22 mouse cellular contexts compared by ENCODE assay signal in the genomic region with DNA sequence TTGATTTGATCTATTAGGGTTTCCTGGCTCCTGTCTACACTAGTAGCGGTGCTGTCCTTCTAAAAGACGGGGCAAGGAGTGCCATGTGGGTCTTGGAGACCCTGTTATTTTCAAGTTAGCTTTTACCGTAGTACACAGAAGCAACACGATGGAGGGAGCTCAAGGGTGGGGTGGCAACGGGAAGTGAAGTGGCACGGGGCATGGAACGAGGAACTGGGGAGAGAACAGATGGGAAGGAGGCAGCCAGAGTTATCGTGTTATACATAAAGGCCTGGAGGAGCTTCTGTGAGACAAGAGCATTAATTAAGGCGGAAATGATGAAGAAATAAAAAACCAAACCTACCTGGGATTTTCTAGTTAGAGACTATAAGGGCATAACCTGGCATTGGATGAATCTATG. TPM values are rescaled to one million over a fixed set of nuclear protein-coding genes. Genes with fewer than 3 reads are reported as not detected.
DNase-seq lines count a peak whose midpoint lies in the region; ATAC-seq and TF ChIP-seq lines count a peak whose summit lies in the region.
"Had no signal": no experiment of that assay in that cellular context is flagged by ENCODE, and none has a peak within 500 bp of the region (broad histone marks: within the 10 kb centered on the region; RNA-seq: fewer than 3 reads in every experiment).

No protein-coding gene starts in this region.

- peak; percentile 55 for DNase-seq in cerebellum, adult 9-10 months
- no peak for DNase-seq in cerebellum, adult 8-10 months
- DNase-seq in cerebellum, adult 9-11 months, result peak; percentile 54
- no peak for DNase-seq in embryo, embryonic 10.5 days (ENCODE audit: low spot score)
- DNase-seq: adrenal gland, postnatal 25 days; embryo, embryonic 11 days; gastrocnemius, adult 2 months; heart, postnatal 4 days; kidney, adult 11 months; kidney, postnatal 4 days; liver, embryonic 13.5 days; lung, adult 2 months; lung, postnatal 14 days; midbrain, embryonic 14.5 days had no signal

- peaks cover 33% of the 10 kb centered on the region for H3K4me1 ChIP-seq in bone marrow macrophage, adult 2 months (ENCODE audit: control insufficient read depth, insufficient read depth, low read length)
- H3K4me1 ChIP-seq: forebrain, embryonic 12.5 days; liver, embryonic 13.5 days had no signal

- no peak for TF ChIP-seq CTCF in bone marrow macrophage, adult 2 months (IDR thresholded peaks at IDR 0.05; ENCODE audit: low read depth, low read length)

- H3K27ac ChIP-seq in bone marrow macrophage, adult 2 months (ENCODE audit: insufficient read depth, low read depth, low read length), result peak overlapping the region; percentile 47
- H3K27ac ChIP-seq: embryonic facial prominence, embryonic 13.5 days; forebrain, embryonic 12.5 days; heart, embryonic 15.5 days; kidney, embryonic 15.5 days; liver, embryonic 13.5 days had no signal

- TF ChIP-seq POLR2A in bone marrow macrophage, adult 2 months (IDR thresholded peaks at IDR 0.05; ENCODE audit: borderline replicate concordance, low read depth, low read length), result no peak

- H3K4me3 ChIP-seq in bone marrow macrophage, adult 2 months (ENCODE audit: insufficient read depth, low read length), result no peak overlapping the region
- H3K4me3 ChIP-seq: embryonic facial prominence, embryonic 13.5 days; erythroblast, embryonic 14.5 days; forebrain, embryonic 12.5 days; gastrocnemius, adult 2 months; heart, embryonic 15.5 days; kidney, embryonic 15.5 days; liver, embryonic 13.5 days had no signal

- ATAC-seq in granulocyte monocyte progenitor cell, adult 5-6 weeks (replicated peaks; ENCODE audit: poor library complexity, severe bottlenecking), result 0 out of 2 replicates have a peak, but pooled peaks have one; percentile 33
- ATAC-seq in inflammation-experienced regulatory T-cells, adult 6 months, result no peak

RNA-seq across cellular contexts. Expression of gene Aig1, which starts 31.8 kb away (rescaled TPM):
- polyA plus RNA-seq in bone marrow macrophage, adult 2 months (2012; ENCODE audit: insufficient read depth, insufficient read length, missing spikeins), result 9.8 and 13.2 TPM in 2 replicates
- total RNA-seq in granulocyte monocyte progenitor cell, adult 5-6 weeks (2014; fragmentation: Nextera tagmentation), result 15.2 and 23.7 TPM in 2 replicates
- total RNA-seq in granulocyte monocyte progenitor cell, adult 5-6 weeks (2017), result 12.4 and 13.2 TPM in 2 replicates
- polyA plus RNA-seq in inflammation-experienced regulatory T-cells, adult 6 months (2017; shearing (Covaris generic)), result 10 to 100 TPM; 13.9 to 33.7 (median 25.6) TPM

Comparison
In these comparisons a context has a peak if more than half of its experiments do, and no peak if none do; other contexts are left out.
1. DNase-seq: peak in cerebellum, adult 9-10 months (single experiment) and cerebellum, adult 9-11 months (single experiment); none in cerebellum, adult 8-10 months (single experiment) and embryo, embryonic 10.5 days (single experiment).